Mouse (Mus musculus) intestine, postnatal 0 days (tissue): ENCODE measurements around the gene Rgs17. TPM values are rescaled to one million over a fixed set of nuclear protein-coding genes. Genes with fewer than 3 reads are reported as not detected.
"Not testable (repeated sequence)": the region's sequence is repeated elsewhere in the genome, so short reads cannot be mapped to it uniquely, and the experiment has no call there.

ENCODE experiments used
- ATAC-seq: fragments of 200-750 bp; cut with Nextera tagmentation; 2 replicates; pipeline ENCODE4 v1.8.0; 2017; ENCODE audit warnings: mild to moderate bottlenecking, moderate TSS enrichment, moderate library complexity
- H3K27ac ChIP-seq: fragments of 300-500 bp; sonication (generic); 2 replicates; pipeline ENCODE4 v1.5.1; 2014; ENCODE audit warnings: mild to moderate bottlenecking, low read depth, low read length, moderate library complexity
- H3K27me3 ChIP-seq: fragments of 300-500 bp; sonication (generic); replicated peaks from 2 replicates; pipeline ENCODE4 v1.6.1; 2014; ENCODE audit warnings: low read length, mixed read lengths; ENCODE audit not compliant: control insufficient read depth, insufficient read depth
- H3K36me3 ChIP-seq: fragments of 300-500 bp; sonication (generic); 2 replicates; pipeline ENCODE4 v1.6.1; 2014; ENCODE audit warnings: mild to moderate bottlenecking, moderate library complexity; ENCODE audit not compliant: control insufficient read depth, insufficient read depth
- H3K4me1 ChIP-seq: fragments of 300-500 bp; sonication (generic); replicated peaks from 2 replicates; pipeline ENCODE4 v1.6.1; 2014; ENCODE audit warnings: antibody characterized with exemption, low read length, mixed read lengths; ENCODE audit not compliant: control insufficient read depth, insufficient read depth
- H3K4me2 ChIP-seq: fragments of 300-500 bp; sonication (generic); replicated peaks from 2 replicates; pipeline ENCODE4 v1.6.1; 2014; ENCODE audit warnings: low read depth, mild to moderate bottlenecking, moderate library complexity
- H3K4me3 ChIP-seq: fragments of 300-500 bp; sonication (generic); 2 replicates; pipeline ENCODE4 v1.5.1; 2014; ENCODE audit warnings: low read depth, low read length
- H3K9ac ChIP-seq: fragments of 300-500 bp; sonication (generic); 2 replicates; pipeline ENCODE4 v1.6.1; 2014; ENCODE audit warnings: mild to moderate bottlenecking, low read depth, low read length
- H3K9me3 ChIP-seq: fragments of 300-500 bp; sonication (generic); 2 replicates; pipeline ENCODE4 v1.6.1; 2016; ENCODE audit warnings: mixed run types; ENCODE audit not compliant: control insufficient read depth
- CTCF ChIP-seq: sonication (generic); IDR thresholded peaks from 2 replicates; pipeline ENCODE4 v1.5.1; 2016; ENCODE audit warnings: low read depth, mild to moderate bottlenecking, control low read depth, antibody characterized with exemption, moderate library complexity
- WGBS: fragments of 180-500 bp; shearing (Covaris S2); extraction: QIAGEN DNeasy Blood & Tissue Kit; methylation state at CpG from one replicate; pipeline ENCODE4 v1.1.7; 2014; 5-methylcytosine and 5-hydroxymethylcytosine counted together
- polyA plus RNA-seq: library from polyadenylated mRNA; unstranded; fragments of >200 nt; fragmentation: Nextera tagmentation; extraction: Ambion mirVana; gene quantifications from 2 replicates; pipeline ENCODE4 v1.2.1, GENCODE M21; 2015

Gene Rgs17
- polyA plus RNA-seq: 1.2 and 1.3 TPM in 2 replicates

- peak; percentile 69 for ATAC-seq
- H3K27me3 ChIP-seq: no peaks in the 10 kb centered on the region; the same call in 1 of the 2 replicates
- TF ChIP-seq CTCF: no peak
- WGBS: under 1% methylated on average over 22 of the region's 35 CpGs
- H3K36me3 ChIP-seq: no peaks in the 10 kb centered on the region
- H3K4me2 ChIP-seq: peak within 1 kb of the TSS; percentile 95
- H3K9me3 ChIP-seq: no peaks in the 10 kb centered on the region
- no peaks in the 10 kb centered on the region for H3K4me1 ChIP-seq
- peak within 1 kb of the TSS; percentile 53 for H3K4me3 ChIP-seq
- no peak within 1 kb of the TSS for H3K27ac ChIP-seq
- no peak within 1 kb of the TSS for H3K9ac ChIP-seq
Measured at GRCm38 (mm10) chr10:5922294-5922828, at the start of gene Rgs17. Rgs17 (minus strand) TSS chr10:5922400.

- no peak overlapping the region for H3K4me2 ChIP-seq
- no peaks in the 10 kb centered on the region for H3K4me1 ChIP-seq
- no peaks in the 10 kb centered on the region for H3K9me3 ChIP-seq
- H3K4me3 ChIP-seq: no peak overlapping the region
- WGBS: 59% methylated on average over 2 of the region's 2 CpGs
- no peak for ATAC-seq
- no peaks in the 10 kb centered on the region for H3K36me3 ChIP-seq
- TF ChIP-seq CTCF: no peak
- H3K9ac ChIP-seq: no peak overlapping the region
- no peak overlapping the region for H3K27ac ChIP-seq
- H3K27me3 ChIP-seq: no peaks in the 10 kb centered on the region
Measured at GRCm38 (mm10) chr10:5967655-5968054, 45.5 kb upstream of the Rgs17 start.

GRCm38 (mm10) chr10:5953787-5954186 lies 31.6 kb upstream of the Rgs17 start:
- not testable (repeated sequence) for H3K9me3 ChIP-seq, H3K36me3 ChIP-seq, ATAC-seq

GRCm38 (mm10) chr10:5924261-5924660 lies 2.1 kb upstream of the Rgs17 start:
- no peaks in the 10 kb centered on the region; the same call in 1 of the 2 replicates for H3K27me3 ChIP-seq
- no peaks in the 10 kb centered on the region for H3K36me3 ChIP-seq
- no peak overlapping the region for H3K4me3 ChIP-seq
- H3K4me1 ChIP-seq: no peaks in the 10 kb centered on the region
- no peak overlapping the region for H3K4me2 ChIP-seq
- H3K9ac ChIP-seq: no peak overlapping the region
- no peaks in the 10 kb centered on the region for H3K9me3 ChIP-seq
- no peak for TF ChIP-seq CTCF
- 82% methylated on average over 5 of the region's 5 CpGs for WGBS
- H3K27ac ChIP-seq: no peak overlapping the region
- no peak for ATAC-seq

More at GRCm38 (mm10) chr10:5953787-5954186, 31.6 kb upstream of the Rgs17 start:
- not testable (repeated sequence) for H3K9ac ChIP-seq, H3K27me3 ChIP-seq, H3K4me3 ChIP-seq, H3K27ac ChIP-seq, H3K4me2 ChIP-seq, H3K4me1 ChIP-seq

- no peaks in the 10 kb centered on the region for H3K36me3 ChIP-seq
- 0 out of 2 replicates have a peak, but pooled peaks have one; percentile 10 for TF ChIP-seq CTCF
- no peaks in the 10 kb centered on the region for H3K9me3 ChIP-seq
- 0 out of 2 replicates have a peak overlapping the region, but pooled peaks have one; percentile 95 for H3K4me2 ChIP-seq
- ATAC-seq: no peak
- H3K4me3 ChIP-seq: no peak overlapping the region
- H3K4me1 ChIP-seq: no peaks in the 10 kb centered on the region
- WGBS: 36% methylated on average over 9 of the region's 9 CpGs
- H3K27ac ChIP-seq: no peak overlapping the region
- no peak overlapping the region for H3K9ac ChIP-seq
- no peaks in the 10 kb centered on the region; the same call in 1 of the 2 replicates for H3K27me3 ChIP-seq
Measured at GRCm38 (mm10) chr10:5923096-5923495, 896 bp upstream of the Rgs17 start.

GRCm38 (mm10) chr10:5921771-5922170 lies 429 bp downstream of the Rgs17 start:
- Histone ChIP-seq H3K36me3 (no peaks in the 10 kb centered on the region), H3K27me3 (no peaks in the 10 kb centered on the region; the same call in 1 of the 2 replicates), H3K4me2 (peak overlapping the region; percentile 95), H3K27ac (no peak overlapping the region), H3K9me3 (no peaks in the 10 kb centered on the region), H3K4me3 (peak overlapping the region; percentile 53), H3K9ac (no peak overlapping the region), H3K4me1 (no peaks in the 10 kb centered on the region)
- no peak for TF ChIP-seq CTCF
- 0 out of 2 replicates have a peak, but pooled peaks have one; percentile 30 for ATAC-seq
- under 1% methylated on average over 31 of the region's 31 CpGs for WGBS
